Mouse (Mus musculus) midbrain, embryonic 16.5 days (tissue): ENCODE measurements around the gene Itgb7. TPM values are rescaled to one million over a fixed set of nuclear protein-coding genes. Genes with fewer than 3 reads are reported as not detected.
A peak's percentile ranks its signal among the peaks of the same experiment; 100 is the strongest.

Source experiments
- ATAC-seq: fragments of 200-750 bp; cut with Nextera tagmentation; 2 replicates; pipeline ENCODE4 v1.8.0; 2017; ENCODE audit warnings: moderate TSS enrichment
- H3K27ac ChIP-seq: fragments of 300-500 bp; sonication (generic); 2 replicates; pipeline ENCODE4 v1.5.1; 2014; ENCODE audit warnings: mild to moderate bottlenecking, low read length, mixed read lengths
- H3K27me3 ChIP-seq: fragments of 300-500 bp; sonication (generic); 2 replicates; pipeline ENCODE4 v1.6.1; 2014; ENCODE audit warnings: low read depth, low read length, mixed read lengths; ENCODE audit not compliant: control insufficient read depth, insufficient read depth
- H3K36me3 ChIP-seq: fragments of 300-500 bp; sonication (generic); 2 replicates; pipeline ENCODE4 v1.6.1; 2014; ENCODE audit warnings: mild to moderate bottlenecking, low read length, moderate library complexity, mixed read lengths; ENCODE audit not compliant: control insufficient read depth, insufficient read depth
- H3K4me1 ChIP-seq: fragments of 300-500 bp; sonication (generic); 2 replicates; pipeline ENCODE4 v1.6.1; 2014; ENCODE audit warnings: mild to moderate bottlenecking, low read length, mixed read lengths; ENCODE audit not compliant: control insufficient read depth, insufficient read depth
- H3K4me2 ChIP-seq: fragments of 300-500 bp; sonication (generic); 2 replicates; pipeline ENCODE4 v1.6.1; 2014; ENCODE audit warnings: mild to moderate bottlenecking, low read length, mixed read lengths
- H3K4me3 ChIP-seq: fragments of 300-500 bp; sonication (generic); 2 replicates; pipeline ENCODE4 v1.5.1; 2014; ENCODE audit warnings: low read depth, mild to moderate bottlenecking, low read length, moderate library complexity, mixed read lengths
- H3K9ac ChIP-seq: fragments of 300-500 bp; sonication (generic); 2 replicates; pipeline ENCODE4 v1.6.1; 2014; ENCODE audit warnings: low read depth, low read length, mixed read lengths
- H3K9me3 ChIP-seq: fragments of 300-500 bp; sonication (generic); replicated peaks from 2 replicates; pipeline ENCODE4 v1.6.1; 2014; ENCODE audit warnings: mild to moderate bottlenecking, low read length, mixed read lengths; ENCODE audit not compliant: control insufficient read depth, poor library complexity, severe bottlenecking
- WGBS: fragments of 180-500 bp; shearing (Covaris S2); extraction: QIAGEN DNeasy Blood & Tissue Kit; methylation state at CpG from one replicate; pipeline ENCODE4 v1.1.7; 2014; 5-methylcytosine and 5-hydroxymethylcytosine counted together
- polyA plus RNA-seq: library from polyadenylated mRNA; unstranded; fragments of >200 nt; fragmentation: Nextera tagmentation; extraction: Ambion mirVana; gene quantifications from 2 replicates; pipeline ENCODE4 v1.2.1, GENCODE M21; 2015

Gene Itgb7
- polyA plus RNA-seq, 1 experiment from 2014 or later, result 0.43 TPM

- Histone ChIP-seq H3K4me3 (no peak overlapping the region), H3K4me1 (no peaks in the 10 kb centered on the region), H3K4me2 (no peak overlapping the region), H3K27me3 (peaks cover 5% of the 10 kb centered on the region), H3K9me3 (no peaks in the 10 kb centered on the region), H3K27ac (no peak overlapping the region), H3K9ac (no peak overlapping the region), H3K36me3 (no peaks in the 10 kb centered on the region)
- 88% methylated on average over 5 of the region's 5 CpGs for WGBS
- ATAC-seq, result no peak
These were observed 33.8 kb upstream of the Itgb7 start for GRCm38 (mm10) chr15:102265548-102265947.

GRCm38 (mm10) chr15:102263037-102263436, 31.3 kb upstream of the Itgb7 start:
- WGBS, result 73% methylated on average over 2 of the region's 2 CpGs
- Histone ChIP-seq H3K9me3 (no peaks in the 10 kb centered on the region), H3K4me1 (no peaks in the 10 kb centered on the region), H3K4me2 (no peak overlapping the region), H3K9ac (no peak overlapping the region), H3K27ac (no peak overlapping the region), H3K27me3 (peaks cover 9% of the 10 kb centered on the region), H3K4me3 (no peak overlapping the region), H3K36me3 (no peaks in the 10 kb centered on the region)
- no peak for ATAC-seq

GRCm38 (mm10) chr15:102262582-102262981, 30.8 kb upstream of the Itgb7 start:
- peaks cover under 1% of the 10 kb centered on the region; the same call in 1 of the 2 replicates for H3K4me1 ChIP-seq
- H3K27ac ChIP-seq, result no peak overlapping the region
- ATAC-seq, result no peak
- 50% methylated on average over 7 of the region's 7 CpGs for WGBS
- peaks cover 14% of the 10 kb centered on the region for H3K27me3 ChIP-seq
- H3K36me3 ChIP-seq, result no peaks in the 10 kb centered on the region
- H3K9me3 ChIP-seq, result no peaks in the 10 kb centered on the region
- H3K4me2 ChIP-seq, result no peak overlapping the region
- H3K4me3 ChIP-seq, result no peak overlapping the region
- no peak overlapping the region for H3K9ac ChIP-seq

GRCm38 (mm10) chr15:102258581-102259253, 27.0 kb upstream of the Itgb7 start:
- H3K27me3 ChIP-seq, result peaks cover 28% of the 10 kb centered on the region
- no peak for ATAC-seq
- peaks cover 9% of the 10 kb centered on the region for H3K4me1 ChIP-seq
- WGBS, result 5% methylated on average over 11 of the region's 11 CpGs
- no peak overlapping the region for H3K27ac ChIP-seq
- H3K4me3 ChIP-seq, result no peak overlapping the region
- no peak overlapping the region for H3K9ac ChIP-seq
- H3K36me3 ChIP-seq, result no peaks in the 10 kb centered on the region
- H3K9me3 ChIP-seq, result no peaks in the 10 kb centered on the region
- H3K4me2 ChIP-seq, result no peak overlapping the region

GRCm38 (mm10) chr15:102258076-102258470, 26.3 kb upstream of the Itgb7 start:
- Histone ChIP-seq H3K27me3 (peaks cover 28% of the 10 kb centered on the region), H3K27ac (no peak overlapping the region), H3K9ac (0 out of 2 replicates have a peak overlapping the region, but pooled peaks have one; percentile 74), H3K4me3 (no peak overlapping the region), H3K4me2 (peak overlapping the region; percentile 97), H3K36me3 (no peaks in the 10 kb centered on the region), H3K4me1 (peaks cover 9% of the 10 kb centered on the region), H3K9me3 (no peaks in the 10 kb centered on the region)
- no peak for ATAC-seq
- 7% methylated on average over 12 of the region's 12 CpGs for WGBS

GRCm38 (mm10) chr15:102257202-102258075, 25.7 kb upstream of the Itgb7 start, which contains the start of gene Rarg:
Gene Rarg, minus strand, starts transcription at chr15:102257517.
- Histone ChIP-seq H3K4me1 (peaks cover 9% of the 10 kb centered on the region), H3K9me3 (no peaks in the 10 kb centered on the region), H3K36me3 (no peaks in the 10 kb centered on the region), H3K27ac (no peak within 1 kb of the TSS), H3K4me2 (peak within 1 kb of the TSS; percentile 97), H3K9ac (peak within 1 kb of the TSS; percentile 74), H3K27me3 (peaks cover 31% of the 10 kb centered on the region), H3K4me3 (peak within 1 kb of the TSS; percentile 56)
- WGBS, result under 1% methylated on average over 41 of the region's 46 CpGs
- ATAC-seq, result peak; percentile 69

GRCm38 (mm10) chr15:102256431-102257201, 24.9 kb upstream of the Itgb7 start:
- Histone ChIP-seq H3K4me1 (peaks cover 9% of the 10 kb centered on the region), H3K9me3 (no peaks in the 10 kb centered on the region), H3K9ac (peak overlapping the region; percentile 74), H3K4me2 (peak overlapping the region; percentile 97), H3K36me3 (no peaks in the 10 kb centered on the region), H3K4me3 (peak overlapping the region; percentile 56), H3K27ac (no peak overlapping the region), H3K27me3 (peaks cover 34% of the 10 kb centered on the region)
- ATAC-seq, result no peak
- WGBS, result 9% methylated on average over 22 of the region's 22 CpGs

GRCm38 (mm10) chr15:102255547-102256255, 24.0 kb upstream of the Itgb7 start:
- Histone ChIP-seq H3K36me3 (no peaks in the 10 kb centered on the region), H3K27me3 (peaks cover 36% of the 10 kb centered on the region), H3K9ac (no peak overlapping the region), H3K4me3 (no peak overlapping the region), H3K4me1 (peaks cover 9% of the 10 kb centered on the region), H3K9me3 (no peaks in the 10 kb centered on the region), H3K4me2 (no peak overlapping the region), H3K27ac (no peak overlapping the region)
- WGBS, result 54% methylated on average over 14 of the region's 14 CpGs
- ATAC-seq, result no peak
